Mouse (Mus musculus): ENCODE measurements at regions not wholly inside any gene's neighbourhood (a gene's known extent, or its start where the extent isn't known, plus 50 kb on each side); places are given as distances from the start of the nearest gene placed in this dataset.
"Not testable (repeated sequence)": the region's sequence is repeated elsewhere in the genome, so short reads cannot be mapped to it uniquely, and the experiment has no call there.

DNA sequence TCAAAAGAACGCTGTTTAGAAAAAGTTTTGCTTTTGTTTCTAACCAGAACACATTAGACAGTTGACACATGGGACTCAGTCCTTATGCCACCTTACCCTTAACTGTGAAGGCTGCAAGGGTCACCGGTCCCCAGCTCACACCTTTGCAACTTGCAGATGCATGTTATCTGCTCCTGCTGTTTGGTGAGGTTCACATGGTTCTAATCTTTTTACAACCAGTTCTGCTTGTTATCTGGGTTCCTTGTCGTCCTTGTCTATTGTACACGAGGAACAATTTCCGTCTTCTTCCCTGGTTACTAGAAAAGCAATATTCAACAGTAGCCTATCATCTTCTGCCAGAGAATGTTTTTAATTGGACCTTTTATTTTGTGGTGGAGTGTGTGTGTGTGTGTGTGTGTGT, 200.8 kb downstream of the Gm21738 start:
- DNase-seq, result not testable (repeated sequence)

DNA sequence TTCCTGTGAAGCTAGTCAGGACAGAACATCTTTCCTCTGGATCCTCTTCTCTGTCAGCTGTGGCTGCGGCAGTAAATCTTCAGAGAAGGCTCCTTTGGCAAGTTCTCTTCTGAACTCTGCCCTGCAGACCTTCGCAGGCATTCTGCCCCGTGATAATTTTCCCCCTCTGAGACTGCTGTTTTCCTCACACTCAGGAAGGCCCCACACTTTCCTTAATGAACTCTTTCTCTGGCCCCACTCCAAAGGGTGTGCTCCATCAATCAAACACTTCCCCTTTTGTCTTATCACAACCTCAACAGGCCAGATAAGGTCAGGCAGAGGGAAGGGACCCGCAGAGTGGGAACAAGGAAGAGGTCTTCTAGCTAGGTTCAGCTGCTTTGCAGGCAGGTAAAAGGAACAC, 210.2 kb downstream of the Gm21738 start:
- peak; percentile 9 to 20 for DNase-seq

DNA sequence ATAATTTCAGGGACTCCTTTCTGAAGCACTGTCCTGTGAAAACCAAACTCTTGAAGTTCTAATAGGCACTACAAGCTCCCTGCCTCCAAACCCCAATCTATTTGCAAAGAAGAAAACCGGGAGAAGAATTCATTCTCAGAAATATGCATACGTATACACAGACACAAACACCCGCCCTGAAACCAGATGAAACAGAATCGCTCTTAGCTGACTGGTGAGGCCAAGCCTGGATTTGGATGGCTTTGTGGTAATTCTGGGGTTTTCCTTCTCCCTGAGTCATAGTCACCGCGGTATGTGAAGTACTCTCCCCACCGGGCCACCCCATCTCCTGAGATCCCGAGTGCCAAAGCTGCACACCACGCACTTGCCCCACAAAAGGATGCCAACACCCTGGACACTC, 238.5 kb downstream of the Gm21738 start:
- DNase-seq, result not testable (repeated sequence)

DNA sequence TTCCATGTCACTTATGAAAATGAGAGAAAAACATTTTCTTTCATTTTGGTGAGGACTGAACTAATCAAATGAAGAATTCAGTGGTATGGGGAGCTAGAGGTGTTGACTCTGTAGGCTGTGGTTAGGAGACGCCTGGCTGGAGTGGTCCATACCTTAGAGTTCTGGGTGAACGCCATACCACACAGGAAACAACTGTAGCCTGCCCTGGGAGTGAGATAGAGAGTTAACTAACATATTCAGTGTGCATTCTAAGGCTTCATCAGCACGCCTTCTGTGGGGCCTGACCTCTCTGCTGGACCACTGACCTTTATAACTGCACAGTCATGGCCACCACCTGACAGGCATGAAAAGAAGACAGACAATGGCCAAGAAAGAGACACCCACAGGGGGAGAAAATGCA, 240.7 kb downstream of the Gm21738 start:
- DNase-seq, result not testable (repeated sequence)

DNA sequence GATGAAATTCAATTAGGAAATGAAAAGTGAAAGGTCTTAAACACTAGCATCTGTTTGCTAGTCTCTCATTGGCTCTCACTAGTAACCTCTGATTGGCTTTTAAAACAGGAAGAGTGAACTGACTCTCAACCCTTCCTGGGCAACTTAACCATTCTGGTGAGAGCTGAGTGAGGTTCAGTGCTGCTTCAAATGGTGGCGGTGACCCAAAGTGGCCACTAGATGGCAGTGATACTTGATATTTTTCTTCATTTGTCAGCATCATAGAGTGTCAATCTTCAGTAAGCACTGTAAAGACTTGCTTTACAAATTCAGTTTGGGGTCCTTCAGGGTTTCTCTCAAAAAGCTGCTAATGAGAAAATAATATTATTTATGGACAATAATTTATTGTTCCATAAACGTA, 243.4 kb downstream of the Gm21738 start:
- peak; percentile 3 to 7 for DNase-seq

DNA sequence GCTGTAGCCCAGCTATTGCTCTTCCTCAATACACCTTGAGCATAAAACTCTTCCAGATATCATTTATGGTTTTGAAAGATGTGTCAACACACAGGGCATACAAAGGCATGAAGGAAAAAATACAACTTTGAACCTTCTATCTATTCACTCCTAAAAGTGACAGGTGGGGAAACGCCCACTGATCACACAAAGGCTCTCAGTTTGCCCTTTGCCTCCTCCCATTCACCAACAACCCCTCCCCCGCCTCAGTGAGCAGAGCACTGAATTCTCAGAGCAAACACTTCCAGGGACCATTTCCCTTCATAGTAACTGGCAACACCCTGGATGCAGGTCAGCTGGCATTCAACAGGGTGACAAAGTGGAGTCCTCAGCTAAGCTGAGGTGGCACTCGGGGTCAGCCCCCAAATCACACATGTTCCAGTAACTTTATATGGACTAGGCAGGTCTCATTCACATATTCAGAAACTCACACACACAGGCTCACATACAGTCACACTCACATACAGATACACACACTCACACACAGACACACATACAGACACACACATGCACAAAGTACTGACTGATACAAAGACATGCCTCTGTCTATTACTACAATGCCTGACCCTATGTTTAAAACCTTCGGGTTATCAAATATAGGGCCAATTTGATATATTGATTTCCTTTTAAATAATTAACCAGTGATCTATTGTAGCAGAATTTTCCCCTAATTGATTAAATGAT, 248.3 kb downstream of the Gm21738 start:
- not testable (repeated sequence) for DNase-seq

DNA sequence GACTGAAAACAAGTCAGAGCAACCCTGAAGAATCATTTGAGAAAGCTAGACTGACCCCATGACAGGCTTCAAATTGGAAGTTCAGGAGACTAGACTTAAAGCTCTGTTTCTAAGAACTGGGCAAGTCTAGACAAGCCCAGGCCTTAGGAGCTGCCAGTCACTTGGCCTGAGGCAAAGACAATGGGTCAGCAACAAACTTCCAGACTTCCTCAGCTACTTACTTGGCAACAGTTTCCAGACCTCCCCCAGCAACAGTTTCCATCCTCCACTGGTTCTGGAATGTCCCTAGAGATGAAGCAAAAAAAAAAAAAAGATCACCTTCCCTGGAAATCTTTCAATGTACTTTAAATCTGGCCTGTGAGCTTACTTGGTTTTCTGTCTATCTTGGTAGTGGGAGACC, 251.9 kb downstream of the Gm21738 start:
- no peak for DNase-seq

DNA sequence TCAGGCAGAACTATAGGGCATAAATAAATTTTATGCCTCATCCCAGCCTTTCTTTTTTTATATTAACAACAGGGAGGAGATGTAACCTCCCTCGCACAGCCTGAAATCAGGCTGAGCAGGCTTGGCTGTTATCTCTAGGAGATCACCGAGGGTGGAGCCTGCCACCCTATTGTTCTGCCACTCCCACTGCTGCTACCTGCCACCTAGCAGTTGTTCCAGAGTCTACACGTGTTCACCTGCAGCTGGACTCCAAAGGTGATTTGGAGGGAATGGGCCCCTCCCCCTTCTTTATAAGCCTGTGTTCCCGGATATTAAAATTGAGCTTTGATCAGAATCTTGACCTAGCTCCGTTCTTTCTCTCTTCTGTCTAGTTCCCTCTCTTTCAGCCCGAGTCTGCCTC, 245.8 kb upstream of the Ube2e2 start:
- DNase-seq, result not testable (repeated sequence)

DNA sequence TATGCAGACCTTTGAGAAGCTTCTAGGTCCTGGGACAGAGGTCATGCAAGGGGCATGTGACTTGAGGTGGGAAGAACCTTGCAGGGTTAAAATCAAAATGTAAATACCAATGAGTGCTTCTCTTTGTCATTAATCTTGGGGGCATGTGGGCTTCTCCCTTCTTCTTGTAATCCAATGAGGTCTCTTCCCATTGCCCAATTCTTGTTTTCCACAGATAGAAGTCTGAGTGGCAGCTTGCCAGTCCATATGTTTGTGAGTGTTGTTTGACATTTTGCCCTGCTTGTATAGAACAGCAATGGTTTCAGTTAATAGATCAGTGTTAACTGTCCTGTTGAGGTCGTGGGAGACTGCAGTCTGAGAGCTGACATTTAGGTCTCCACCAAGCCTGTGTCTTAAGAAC, 237.5 kb upstream of the Ube2e2 start:
- no peak for DNase-seq

All from kidney, postnatal 4 days (tissue).